In the genomic region with DNA sequence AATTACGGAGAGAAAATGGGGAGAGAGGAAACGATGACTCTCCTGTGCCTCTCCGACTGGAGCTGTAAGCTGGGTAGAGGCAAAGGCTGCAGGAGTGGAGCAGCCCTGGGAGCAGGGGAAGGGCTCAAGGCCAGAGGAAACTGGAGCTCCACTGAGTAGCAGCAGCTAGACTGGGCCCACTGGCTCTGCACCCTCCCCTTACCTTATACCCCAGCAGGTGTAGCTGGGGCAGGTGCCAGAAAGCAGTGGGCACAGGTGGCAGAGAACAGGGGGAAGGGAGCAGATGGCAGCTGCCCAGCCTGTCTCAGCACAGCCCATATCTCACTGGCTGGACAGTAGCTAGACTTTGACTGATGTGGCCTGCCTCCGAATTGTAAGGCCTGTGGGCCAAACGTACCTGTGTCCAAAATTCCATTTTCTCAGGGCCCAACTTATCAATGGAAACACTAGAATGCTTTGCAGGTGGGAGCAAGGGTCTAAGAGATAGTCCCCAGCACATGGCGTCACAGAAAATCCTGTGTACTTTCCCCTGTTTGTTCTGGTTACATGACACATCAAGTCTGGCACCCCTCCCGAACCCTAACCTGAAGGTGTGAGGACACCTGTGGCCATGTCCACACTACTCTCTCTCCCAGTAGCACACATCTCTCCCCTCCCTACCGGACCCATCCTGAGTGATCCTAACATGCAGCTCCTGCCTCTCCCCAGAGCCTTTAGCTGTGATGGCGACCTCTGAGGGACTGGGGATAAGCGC, we compare ENCODE assay signal across 11 mouse cellular contexts. TPM values are rescaled to one million over a fixed set of nuclear protein-coding genes. Genes with fewer than 3 reads are reported as not detected.
DNase-seq lines count a peak whose midpoint lies in the region; ATAC-seq and TF ChIP-seq lines count a peak whose summit lies in the region.
"Had no signal": no experiment of that assay in that cellular context is flagged by ENCODE, and none has a peak within 500 bp of the region (broad histone marks: within the 10 kb centered on the region; RNA-seq: fewer than 3 reads in every experiment).

No protein-coding gene starts in this region.

- H3K4me1 ChIP-seq in liver, postnatal 0 days (ENCODE audit: insufficient read depth): peaks cover 3% of the 10 kb centered on the region; the same call in 1 of the 2 replicates
- peaks cover 64% of the 10 kb centered on the region for H3K4me1 ChIP-seq in embryonic facial prominence, embryonic 15.5 days

- H3K27me3 ChIP-seq in liver, postnatal 0 days (ENCODE audit: insufficient read depth, low read length): 0 out of 2 replicates have a peak, but pooled peaks cover 5% of the 10 kb centered on the region
- H3K27me3 ChIP-seq in embryonic facial prominence, embryonic 15.5 days: peaks cover 5% of the 10 kb centered on the region; the same call in 1 of the 2 replicates
- peaks cover 17% of the 10 kb centered on the region for H3K27me3 ChIP-seq in myocyte (ENCODE audit: control insufficient read depth, insufficient read depth, insufficient read length)

- H3K9ac ChIP-seq in liver, postnatal 0 days (replicated peaks): no peak overlapping the region
- H3K9ac ChIP-seq in embryonic facial prominence, embryonic 15.5 days: no peak overlapping the region

- whole genome bisulfite sequencing in liver, postnatal 0 days (ENCODE audit: insufficient replicate concordance): 66% methylated on average over 10 of the region's 10 CpGs
- 77% methylated on average over 10 of the region's 10 CpGs for WGBS in embryonic facial prominence, embryonic 15.5 days

- no peak overlapping the region for H3ac ChIP-seq in myocyte (ENCODE audit: control insufficient read depth, insufficient read length)

- H3K4me3 ChIP-seq in liver, postnatal 0 days (ENCODE audit: low read depth, low read length): no peak overlapping the region
- H3K4me3 ChIP-seq in embryonic facial prominence, embryonic 15.5 days (replicated peaks): no peak overlapping the region
- no peak overlapping the region for H3K4me3 ChIP-seq in myocyte

- no peaks in the 10 kb centered on the region for H3K9me3 ChIP-seq in liver, postnatal 0 days (ENCODE audit: low read length)
- H3K9me3 ChIP-seq in embryonic facial prominence, embryonic 15.5 days (replicated peaks): no peaks in the 10 kb centered on the region
- H3K9me3 ChIP-seq: G1E had no signal

- no peak for TF ChIP-seq CTCF in liver, postnatal 0 days (IDR thresholded peaks at IDR 0.05; ENCODE audit: low read depth)

- peak; percentile 46 for DNase-seq in liver, postnatal 0 days
- no peak for DNase-seq in liver
- DNase-seq in cerebellum, adult 9-10 months: peak; percentile 92
- no peak for DNase-seq in left cerebral cortex, postnatal 14 days (ENCODE audit: low spot score in 2 of 2)
- no peak for DNase-seq in retina, postnatal 1 day
- DNase-seq: adrenal gland, postnatal 10 days; heart, postnatal 14 days; lung, postnatal 14 days had no signal

- H3K36me3 ChIP-seq in liver, postnatal 0 days (replicated peaks; ENCODE audit: insufficient read depth, low read length): no peaks in the 10 kb centered on the region
- no peaks in the 10 kb centered on the region for H3K36me3 ChIP-seq in embryonic facial prominence, embryonic 15.5 days
- H3K36me3 ChIP-seq in myocyte (ENCODE audit: control insufficient read depth, insufficient read depth): no peaks in the 10 kb centered on the region
- H3K36me3 ChIP-seq: G1E had no signal

- intact Hi-C loops in left cerebral cortex, postnatal 14 days (cut with DNase I): no loop called here

- peak; percentile 51 for ATAC-seq in liver, postnatal 0 days
- ATAC-seq in embryonic facial prominence, embryonic 15.5 days (ENCODE audit: insufficient number of reproducible peaks, low FRiP score, low TSS enrichment, low read depth): no peak

- no peak for TF ChIP-seq POLR2A in myocyte (IDR thresholded peaks at IDR 0.05; ENCODE audit: insufficient read length, low read depth)

- peak overlapping the region; percentile 61 for H3K27ac ChIP-seq in liver, postnatal 0 days (ENCODE audit: low read depth)
- H3K27ac ChIP-seq in embryonic facial prominence, embryonic 15.5 days (replicated peaks): peak overlapping the region; percentile 58; the same call in 1 of the 2 replicates

- H3K79me2 ChIP-seq in myocyte (ENCODE audit: control insufficient read depth, insufficient read depth): no peaks in the 10 kb centered on the region

- no peak for TF ChIP-seq EP300 in liver, postnatal 0 days (IDR thresholded peaks at IDR 0.05; ENCODE audit: low read depth)

- no peak overlapping the region for H3K4me2 ChIP-seq in liver, postnatal 0 days (ENCODE audit: low read depth, low read length)
- H3K4me2 ChIP-seq in embryonic facial prominence, embryonic 15.5 days (replicated peaks): no peak overlapping the region
- H3K4me2 ChIP-seq in myocyte (ENCODE audit: low read depth): peak overlapping the region; percentile 53

TF ChIP-seq in myocyte, 11 proteins besides CTCF, POLR2A, EP300 and RAD21:
- TF ChIP-seq CEBPB (IDR thresholded peaks at IDR 0.05; ENCODE audit: insufficient read depth, poor library complexity, severe bottlenecking) (no peak), E2F4 (IDR thresholded peaks at IDR 0.05; ENCODE audit: insufficient read depth) (no peak), TCF3 (IDR thresholded peaks at IDR 0.05; ENCODE audit: insufficient read length, low read depth) (no peak), MYOG (IDR thresholded peaks at IDR 0.05; ENCODE audit: control insufficient read depth in 1 of 3, insufficient read depth in 1 of 3, insufficient read length in 2 of 3, low read depth in 2 of 3) (peak in 1 of 3 experiments; percentile 50), MYOD1 (IDR thresholded peaks at IDR 0.05; ENCODE audit: control insufficient read depth in 1 of 3, insufficient read length in 2 of 3, low read depth in 2 of 3) (peak in 2 of 3 experiments; percentile 35 to 78), SRF (IDR thresholded peaks at IDR 0.05; ENCODE audit: control insufficient read depth, insufficient read length, low read depth) (no peak), TCF12 (IDR thresholded peaks at IDR 0.05; ENCODE audit: insufficient read depth, poor library complexity, severe bottlenecking) (no peak), POLR2AphosphoS2 (IDR thresholded peaks at IDR 0.05; ENCODE audit: insufficient read length, low read depth) (no peak), MAX (IDR thresholded peaks at IDR 0.05; ENCODE audit: low read depth) (no peak), USF1 (IDR thresholded peaks at IDR 0.05; ENCODE audit: low read depth) (no peak)

RNA-seq across cellular contexts. Expression of gene Enho, which starts 3.1 kb away (rescaled TPM):
- polyA plus RNA-seq in liver, postnatal 0 days (2015; fragmentation: Nextera tagmentation; extraction: Ambion mirVana): 25.2 and 26.4 TPM in 2 replicates
- 23.8 and 27.3 TPM in 2 replicates for polyA plus RNA-seq in embryonic facial prominence, embryonic 15.5 days (2015; fragmentation: Nextera tagmentation; extraction: Ambion mirVana)
- polyA plus RNA-seq in myocyte (2012; fragmentation: generic; extraction: Trizol): 8.2 TPM
- total RNA-seq in left cerebral cortex, postnatal 14 days (2021): 10 to 100 TPM; 54.7 to 60.3 TPM
- polyA plus RNA-seq: G1E had no signal

RNA-seq across cellular contexts. Expression of gene Cntfr, which starts 59.8 kb away (rescaled TPM):
- 0.12 and 0.29 TPM in 2 replicates for polyA plus RNA-seq in liver, postnatal 0 days (2015; fragmentation: Nextera tagmentation; extraction: Ambion mirVana)
- polyA plus RNA-seq in embryonic facial prominence, embryonic 15.5 days (2015; fragmentation: Nextera tagmentation; extraction: Ambion mirVana): 16.2 and 19.0 TPM in 2 replicates
- polyA plus RNA-seq in myocyte (2012; fragmentation: generic; extraction: Trizol): 0.06 TPM
- total RNA-seq in left cerebral cortex, postnatal 14 days (2021): 100 to 1,000 TPM in 1 of 2 experiments, 10 to 100 TPM in 1; 98.6 to 102 TPM

Comparison
In these comparisons a context has a peak if more than half of its experiments do, and no peak if none do; other contexts are left out.
1. DNase-seq: peak in liver, postnatal 0 days (single experiment) and cerebellum, adult 9-10 months (single experiment); none in liver (single experiment), left cerebral cortex, postnatal 14 days (0 of 2) and retina, postnatal 1 day (single experiment).
2. RNA of gene Cntfr, which starts 59.8 kb away (polyA plus RNA-seq): 16.2 to 19.0 TPM in embryonic facial prominence, embryonic 15.5 days; 0.12 to 0.29 TPM in liver, postnatal 0 days and 0.06 TPM in myocyte (single experiment); every median in the first group is over 10 times any median in the second.